Mouse (Mus musculus): Measurements from ENCODE around the gene BC051019. TPM values are rescaled to one million over a fixed set of nuclear protein-coding genes. Genes with fewer than 3 reads are reported as not detected.

The BC051019 gene
- total RNA-seq, 1 experiment: 1.3 TPM

DNA sequence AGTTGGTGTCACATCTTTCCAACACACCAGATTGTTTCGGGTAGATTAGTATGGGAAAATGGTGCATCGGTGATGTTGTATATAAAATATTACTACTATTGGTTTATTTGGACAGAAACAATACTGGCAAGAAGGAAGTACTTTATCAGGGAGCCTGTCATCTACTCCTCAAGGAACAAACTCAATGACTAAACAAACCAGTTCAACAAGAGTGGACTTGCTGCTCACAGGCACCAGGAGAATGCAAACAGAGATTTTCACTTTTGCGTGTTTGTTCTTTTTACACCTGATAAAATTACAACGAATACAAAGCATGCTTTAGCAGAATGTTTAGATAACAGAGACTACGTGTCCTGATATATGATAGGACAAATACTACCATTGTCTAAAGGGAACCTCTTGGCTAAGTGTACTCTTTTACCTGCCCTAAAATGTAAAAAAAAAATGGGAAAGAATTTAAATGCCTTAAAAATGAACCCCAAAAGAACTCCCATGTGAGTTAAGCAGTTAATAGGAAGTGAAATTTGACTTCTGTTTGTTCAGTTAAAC, 16.2 kb upstream of the BC051019 start:
- Histone ChIP-seq H3K4me3 (ENCODE audit: insufficient read depth in 1 of 2, low read depth in 1 of 2, low read length in 2 of 2, poor library complexity in 1 of 2, severe bottlenecking in 1 of 2) (no peak overlapping the region), H3K27ac (ENCODE audit: insufficient read depth, low read depth, low read length, poor library complexity, severe bottlenecking) (no peak overlapping the region), H3K9me3 (ENCODE audit: control insufficient read depth, insufficient read depth, low read depth, low read length) (no peaks in the 10 kb centered on the region), H3K36me3 (ENCODE audit: control insufficient read depth, insufficient read depth, low read length, poor library complexity, severe bottlenecking) (no peaks in the 10 kb centered on the region), H3K4me1 (ENCODE audit: control insufficient read depth in 2 of 2, insufficient read depth in 2 of 2, low read length in 2 of 2, poor library complexity in 1 of 2) (no peaks in the 10 kb centered on the region), H3K9ac (ENCODE audit: insufficient read depth, low read depth, low read length, poor library complexity, severe bottlenecking) (no peak overlapping the region)
- in situ Hi-C loops (cut with MboI; ENCODE audit: low sequenced_read_pairs in 2 of 2, unreplicated experiment in 2 of 2): no loop called here
- TF ChIP-seq CHD2 (IDR thresholded peaks at IDR 0.05; ENCODE audit: low read depth, low read length) (no peak), ZNF384 (IDR thresholded peaks at IDR 0.05; ENCODE audit: low read depth, low read length) (no peak), MAFK (IDR thresholded peaks at IDR 0.05; ENCODE audit: insufficient read depth, low read depth, low read length) (no peak)
- DNase-seq (ENCODE audit: low read depth, low spot score): no peak

DNA sequence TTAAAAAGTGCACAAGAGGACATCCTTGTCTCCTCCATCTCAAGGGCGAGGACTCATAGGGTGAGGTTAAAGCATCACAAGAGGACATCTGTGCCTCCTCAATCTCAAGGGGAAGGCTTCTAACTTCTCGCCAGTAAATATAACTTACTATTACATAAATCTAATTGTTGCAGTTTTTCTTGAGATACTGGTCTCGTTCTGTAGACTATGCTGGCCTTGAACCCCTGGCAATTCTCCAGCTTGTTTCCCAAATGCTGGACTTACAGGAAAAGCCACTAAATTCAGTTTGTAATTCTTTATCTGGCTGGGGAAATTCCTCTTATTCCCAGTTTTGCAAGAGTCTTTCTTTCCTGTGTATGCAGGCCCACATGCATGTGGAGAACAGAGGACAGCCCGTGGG, 11.2 kb upstream of the BC051019 start:
- Histone ChIP-seq H3K9me3 (ENCODE audit: control insufficient read depth, insufficient read depth, low read depth, low read length) (no peaks in the 10 kb centered on the region), H3K27ac (ENCODE audit: insufficient read depth, low read depth, low read length, poor library complexity, severe bottlenecking) (no peak overlapping the region), H3K4me1 (ENCODE audit: control insufficient read depth in 2 of 2, insufficient read depth in 2 of 2, low read length in 2 of 2, poor library complexity in 1 of 2) (no peaks in the 10 kb centered on the region), H3K4me3 (ENCODE audit: insufficient read depth in 1 of 2, low read depth in 1 of 2, low read length in 2 of 2, poor library complexity in 1 of 2, severe bottlenecking in 1 of 2) (no peak overlapping the region), H3K36me3 (ENCODE audit: control insufficient read depth, insufficient read depth, low read length, poor library complexity, severe bottlenecking) (no peaks in the 10 kb centered on the region), H3K9ac (ENCODE audit: insufficient read depth, low read depth, low read length, poor library complexity, severe bottlenecking) (no peak overlapping the region)
- DNase-seq (ENCODE audit: low read depth, low spot score): no peak
- TF ChIP-seq CHD2 (IDR thresholded peaks at IDR 0.05; ENCODE audit: low read depth, low read length): no peak
- no peak for TF ChIP-seq ZNF384 (IDR thresholded peaks at IDR 0.05; ENCODE audit: low read depth, low read length)
- no peak for TF ChIP-seq ZC3H11A (IDR thresholded peaks at IDR 0.05; ENCODE audit: borderline replicate concordance, low read depth, low read length)
- no peak for TF ChIP-seq MAFK (IDR thresholded peaks at IDR 0.05; ENCODE audit: insufficient read depth, low read depth, low read length)
- TF ChIP-seq HCFC1 (IDR thresholded peaks at IDR 0.05; ENCODE audit: borderline replicate concordance, insufficient read depth, low read length): no peak
- in situ Hi-C loops (cut with MboI; ENCODE audit: low sequenced_read_pairs in 2 of 2, unreplicated experiment in 2 of 2): no loop called here

DNA sequence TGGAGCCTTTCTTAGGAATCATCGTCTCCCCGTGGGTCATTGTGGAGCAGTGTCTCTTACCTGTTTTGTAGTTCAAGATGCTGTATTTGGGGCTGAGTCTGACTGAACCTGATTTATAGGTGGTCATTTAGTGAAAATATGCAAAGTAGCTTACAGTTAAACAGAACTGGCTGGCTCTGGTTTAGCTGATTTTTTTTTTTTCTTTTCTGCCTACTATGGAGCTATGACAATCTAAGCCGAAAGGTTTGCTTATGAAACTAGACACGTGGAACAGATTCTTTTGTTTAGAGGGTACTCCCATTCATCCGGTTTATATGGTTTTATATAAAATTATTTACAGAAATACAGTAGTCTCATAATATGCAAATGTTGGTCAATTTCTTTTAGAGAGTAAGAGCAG, 8.0 kb upstream of the BC051019 start, which contains the start of gene Ascl3:
Gene Ascl3, minus strand, starts transcription at position 101 of the 400 bp plus-strand sequence.
- TF ChIP-seq MAFK (IDR thresholded peaks at IDR 0.05; ENCODE audit: insufficient read depth, low read depth, low read length) (no peak), ZC3H11A (IDR thresholded peaks at IDR 0.05; ENCODE audit: borderline replicate concordance, low read depth, low read length) (no peak), ZNF384 (IDR thresholded peaks at IDR 0.05; ENCODE audit: low read depth, low read length) (no peak), CHD2 (IDR thresholded peaks at IDR 0.05; ENCODE audit: low read depth, low read length) (no peak), HCFC1 (IDR thresholded peaks at IDR 0.05; ENCODE audit: borderline replicate concordance, insufficient read depth, low read length) (no peak)
- Histone ChIP-seq H3K9me3 (ENCODE audit: control insufficient read depth, insufficient read depth, low read depth, low read length) (no peaks in the 10 kb centered on the region), H3K27ac (ENCODE audit: insufficient read depth, low read depth, low read length, poor library complexity, severe bottlenecking) (no peak within 1 kb of the TSS), H3K36me3 (ENCODE audit: control insufficient read depth, insufficient read depth, low read length, poor library complexity, severe bottlenecking) (no peaks in the 10 kb centered on the region), H3K9ac (ENCODE audit: insufficient read depth, low read depth, low read length, poor library complexity, severe bottlenecking) (no peak within 1 kb of the TSS), H3K4me1 (ENCODE audit: control insufficient read depth in 2 of 2, insufficient read depth in 2 of 2, low read length in 2 of 2, poor library complexity in 1 of 2) (peaks cover 0 to 2% of the 10 kb centered on the region in 2 experiments; a peak in 1 of 4 replicates), H3K4me3 (ENCODE audit: insufficient read depth in 1 of 2, low read depth in 1 of 2, low read length in 2 of 2, poor library complexity in 1 of 2, severe bottlenecking in 1 of 2) (no peak within 1 kb of the TSS)
- no peak for DNase-seq (ENCODE audit: low read depth, low spot score)
- in situ Hi-C loops (cut with MboI; ENCODE audit: low sequenced_read_pairs in 2 of 2, unreplicated experiment in 2 of 2): no loop called here

DNA sequence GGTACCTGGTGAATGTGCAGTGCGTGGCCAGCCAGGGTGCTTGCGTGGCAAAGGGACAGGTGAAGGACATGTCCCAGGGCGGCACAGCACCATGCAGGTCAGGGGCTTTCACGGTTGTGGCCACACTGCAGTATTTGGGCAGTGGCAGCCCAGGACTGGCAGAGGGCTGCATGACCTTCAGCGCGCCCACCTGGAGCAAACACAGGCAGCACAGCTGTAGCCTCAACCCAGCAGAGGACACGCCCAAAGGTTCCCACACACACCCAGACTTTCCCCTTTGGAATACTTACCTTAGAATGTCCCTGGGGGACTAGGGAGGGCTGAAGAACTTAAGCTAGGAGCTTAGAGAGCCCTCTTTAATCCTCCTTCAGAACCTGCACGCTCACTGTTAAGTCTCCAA, 536 bp downstream of the BC051019 start:
- no peak for TF ChIP-seq HCFC1 (IDR thresholded peaks at IDR 0.05; ENCODE audit: borderline replicate concordance, insufficient read depth, low read length)
- DNase-seq (ENCODE audit: low read depth, low spot score): no peak
- H3K27ac ChIP-seq (ENCODE audit: insufficient read depth, low read depth, low read length, poor library complexity, severe bottlenecking): no peak overlapping the region
- no peaks in the 10 kb centered on the region for H3K9me3 ChIP-seq (ENCODE audit: control insufficient read depth, insufficient read depth, low read depth, low read length)
- in situ Hi-C loops (cut with MboI; ENCODE audit: low sequenced_read_pairs in 2 of 2, unreplicated experiment in 2 of 2): no loop called here
- H3K36me3 ChIP-seq (ENCODE audit: control insufficient read depth, insufficient read depth, low read length, poor library complexity, severe bottlenecking): no peaks in the 10 kb centered on the region
- H3K4me1 ChIP-seq (ENCODE audit: control insufficient read depth in 2 of 2, insufficient read depth in 2 of 2, low read length in 2 of 2, poor library complexity in 1 of 2): peaks cover 2 to 3% of the 10 kb centered on the region in 2 experiments; a peak in 2 of 4 replicates
- H3K9ac ChIP-seq (ENCODE audit: insufficient read depth, low read depth, low read length, poor library complexity, severe bottlenecking): no peak overlapping the region
- H3K4me3 ChIP-seq (ENCODE audit: insufficient read depth in 1 of 2, low read depth in 1 of 2, low read length in 2 of 2, poor library complexity in 1 of 2, severe bottlenecking in 1 of 2): no peak overlapping the region

DNA sequence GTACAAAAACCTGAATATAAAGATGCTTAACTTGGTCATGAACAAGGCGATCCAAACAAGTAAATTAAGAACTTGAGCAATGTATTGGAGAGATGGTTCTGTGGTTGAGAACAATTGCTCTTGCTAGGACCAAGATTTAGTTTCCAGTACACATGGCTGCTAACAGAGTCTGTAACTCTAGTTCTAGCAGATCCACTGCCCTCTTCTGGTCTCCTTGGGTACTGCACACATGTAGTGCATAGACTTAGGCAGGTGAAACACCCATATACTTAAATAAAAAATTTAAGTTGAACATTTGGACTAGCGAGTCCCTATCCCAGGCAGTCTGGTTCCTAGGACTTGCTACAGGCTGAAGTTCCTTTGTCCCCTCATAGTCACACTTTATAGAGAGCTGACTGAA, 1.0 kb downstream of the BC051019 start:
- Histone ChIP-seq H3K27ac (ENCODE audit: insufficient read depth, low read depth, low read length, poor library complexity, severe bottlenecking) (no peak overlapping the region), H3K4me1 (ENCODE audit: control insufficient read depth in 2 of 2, insufficient read depth in 2 of 2, low read length in 2 of 2, poor library complexity in 1 of 2) (peaks cover 2 to 3% of the 10 kb centered on the region in 2 experiments; a peak in 2 of 4 replicates), H3K9ac (ENCODE audit: insufficient read depth, low read depth, low read length, poor library complexity, severe bottlenecking) (no peak overlapping the region), H3K36me3 (ENCODE audit: control insufficient read depth, insufficient read depth, low read length, poor library complexity, severe bottlenecking) (no peaks in the 10 kb centered on the region), H3K4me3 (ENCODE audit: insufficient read depth in 1 of 2, low read depth in 1 of 2, low read length in 2 of 2, poor library complexity in 1 of 2, severe bottlenecking in 1 of 2) (no peak overlapping the region), H3K9me3 (ENCODE audit: control insufficient read depth, insufficient read depth, low read depth, low read length) (no peaks in the 10 kb centered on the region)
- DNase-seq (ENCODE audit: low read depth, low spot score): no peak
- TF ChIP-seq HCFC1 (IDR thresholded peaks at IDR 0.05; ENCODE audit: borderline replicate concordance, insufficient read depth, low read length): no peak
- TF ChIP-seq ZC3H11A (IDR thresholded peaks at IDR 0.05; ENCODE audit: borderline replicate concordance, low read depth, low read length): no peak
- in situ Hi-C loops (cut with MboI; ENCODE audit: low sequenced_read_pairs in 2 of 2, unreplicated experiment in 2 of 2): no loop called here

Data from ES-E14 (cell line).